Mouse (Mus musculus) C2C12 (cell line): Measurements from ENCODE around the gene Dab2.

Source experiments
- CTCF ChIP-seq: IDR thresholded peaks from one replicate; pipeline ENCODE4 v1.5.1; 2011; ENCODE audit not compliant: control insufficient read depth, insufficient read depth, insufficient read length
- FOSL1 ChIP-seq: IDR thresholded peaks from one replicate; pipeline ENCODE4 v1.8.0; 2011; ENCODE audit warnings: mild to moderate bottlenecking, low read length; ENCODE audit not compliant: poor library complexity, insufficient read depth, severe bottlenecking
- MYOD1 ChIP-seq: IDR thresholded peaks from one replicate; pipeline ENCODE4 v1.6.1; 2011; ENCODE audit warnings: low read depth; ENCODE audit not compliant: control insufficient read depth, insufficient read length
- USF1 ChIP-seq: IDR thresholded peaks from one replicate; pipeline ENCODE4 v1.6.1; 2011; ENCODE audit warnings: low read depth, mild to moderate bottlenecking, control low read depth, moderate library complexity

DNA sequence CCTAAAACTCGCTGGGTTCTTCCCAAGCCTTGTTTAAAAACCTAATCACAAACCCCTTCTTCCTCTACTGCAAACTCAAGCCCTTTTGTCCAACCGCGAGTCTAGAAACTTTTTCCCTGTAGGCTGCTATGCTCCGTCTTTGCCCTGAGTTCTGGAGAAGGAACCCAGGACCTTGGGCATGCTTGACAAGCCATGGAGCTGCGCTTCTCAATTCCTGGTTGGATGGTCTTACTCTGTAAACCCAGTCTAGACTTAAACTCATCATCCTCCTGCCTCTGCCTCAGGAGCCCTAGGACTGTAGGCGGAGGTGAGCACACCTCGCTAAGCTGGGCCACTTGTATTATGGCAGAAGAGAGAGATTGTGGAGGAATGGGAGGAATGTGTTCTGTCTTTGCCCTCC, 89.0 kb downstream of the Dab2 start:
- TF ChIP-seq CTCF: no peak
- no peak for TF ChIP-seq USF1
- TF ChIP-seq FOSL1: no peak
- TF ChIP-seq MYOD1: no peak
